Mouse (Mus musculus) G1E (cell line): ENCODE results near the gene Fgfr2. TPM values are rescaled to one million over a fixed set of nuclear protein-coding genes. Genes with fewer than 3 reads are reported as not detected.

ENCODE experiments used
- ATAC-seq: 2 replicates; pipeline ENCODE4 v1.8.0; 2016; ENCODE audit warnings: mild to moderate bottlenecking; ENCODE audit not compliant: insufficient number of reproducible peaks, poor library complexity, low FRiP score, severe bottlenecking; ENCODE audit errors: extremely low read depth
- DNase-seq: peaks from one replicate; pipeline ENCODE4 v3.0.0; 2012; ENCODE audit warnings: low spot score
- H3K27me3 ChIP-seq: 2 replicates; pipeline ENCODE4 v1.6.1; 2012; ENCODE audit warnings: mild to moderate bottlenecking, low read length, inconsistent platforms; ENCODE audit not compliant: insufficient read depth
- H3K36me3 ChIP-seq: replicated peaks from 2 replicates; pipeline ENCODE3; 2012; ENCODE audit warnings: mild to moderate bottlenecking, inconsistent platforms
- H3K4me1 ChIP-seq: 2 replicates; pipeline ENCODE4 v1.6.1; 2012; ENCODE audit warnings: low read depth, low read length, inconsistent platforms, mixed read lengths; ENCODE audit not compliant: insufficient read depth
- H3K4me3 ChIP-seq: 2 replicates; pipeline ENCODE4 v1.5.1; 2012; ENCODE audit warnings: low read depth, mild to moderate bottlenecking, inconsistent platforms, low read length, moderate library complexity, mixed read lengths
- H3K9me3 ChIP-seq: replicated peaks from 2 replicates; pipeline ENCODE4 v1.6.1; 2012; ENCODE audit warnings: inconsistent platforms
- CTCF ChIP-seq: IDR thresholded peaks from 2 replicates; pipeline ENCODE4 v1.5.1; 2012; ENCODE audit warnings: low read depth, low read length, inconsistent platforms, mixed read lengths
- GATA1 ChIP-seq: IDR thresholded peaks from 2 replicates; pipeline ENCODE4 v1.6.1; 2012; ENCODE audit warnings: borderline replicate concordance, low read length, inconsistent platforms, mixed read lengths
- GATA2 ChIP-seq: IDR thresholded peaks from 2 replicates; pipeline ENCODE4 v1.6.1; 2012; ENCODE audit warnings: low read depth, low read length, inconsistent platforms, borderline replicate concordance
- POLR2AphosphoS5 ChIP-seq: IDR thresholded peaks from 2 replicates; pipeline ENCODE4 v1.6.1; 2012; ENCODE audit warnings: low read depth, low read length, inconsistent platforms; ENCODE audit not compliant: insufficient replicate concordance
- TAL1 ChIP-seq: conservative IDR thresholded peaks from 2 replicates; pipeline ENCODE4 v1.6.1; 2012; ENCODE audit warnings: low read depth, low read length, inconsistent platforms, mixed read lengths
- polyA plus RNA-seq: library from polyadenylated mRNA; stranded (reverse); fragments of >175 nt; gene quantifications from 2 replicates; pipeline ENCODE4 v1.2.3, GENCODE M21; 2012
- total RNA-seq, 2 experiments: library from RNA; stranded (forward) in 1 of 2; stranded (reverse) in 1 of 2; fragments of 200-1000 nt in 1 of 2; fragments of >200 nt in 1 of 2; fragmentation: Nextera tagmentation in 1 of 2; gene quantifications; 2 replicates each; pipeline ENCODE4 v1.2.3; 2014 to 2017

Gene Fgfr2
- total and polyA plus RNA-seq, 3 experiments: 0.22 TPM; not detected in 2

DNA sequence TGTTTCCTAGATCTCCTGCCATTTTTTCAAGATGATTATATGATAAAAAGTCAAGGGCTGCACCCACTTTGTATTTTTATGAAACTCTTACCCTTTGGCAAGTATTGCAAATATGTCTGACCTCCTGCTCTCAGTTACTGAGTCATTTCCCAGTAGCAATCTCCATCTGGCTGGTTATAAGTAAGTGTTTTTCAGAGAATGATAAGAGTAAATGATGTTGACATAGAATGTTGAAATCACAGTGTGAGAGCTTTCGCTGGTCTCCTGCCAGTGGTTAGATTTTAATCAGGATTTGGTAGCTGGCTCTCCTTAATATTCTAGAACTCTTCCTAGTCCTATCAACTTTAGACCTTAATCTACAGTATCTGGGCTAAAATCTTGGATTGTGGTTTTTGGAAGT, 2111.2 kb downstream of the Fgfr2 start:
- no peaks in the 10 kb centered on the region for H3K27me3 ChIP-seq
- no peak overlapping the region for H3K4me3 ChIP-seq
- ATAC-seq (no peak), DNase-seq (no peak)
- peaks cover 6% of the 10 kb centered on the region for H3K9me3 ChIP-seq
- TF ChIP-seq POLR2AphosphoS5 (no peak), GATA1 (no peak), CTCF (no peak), GATA2 (no peak), TAL1 (no peak)
- no peaks in the 10 kb centered on the region for H3K4me1 ChIP-seq
- no peaks in the 10 kb centered on the region for H3K36me3 ChIP-seq

DNA sequence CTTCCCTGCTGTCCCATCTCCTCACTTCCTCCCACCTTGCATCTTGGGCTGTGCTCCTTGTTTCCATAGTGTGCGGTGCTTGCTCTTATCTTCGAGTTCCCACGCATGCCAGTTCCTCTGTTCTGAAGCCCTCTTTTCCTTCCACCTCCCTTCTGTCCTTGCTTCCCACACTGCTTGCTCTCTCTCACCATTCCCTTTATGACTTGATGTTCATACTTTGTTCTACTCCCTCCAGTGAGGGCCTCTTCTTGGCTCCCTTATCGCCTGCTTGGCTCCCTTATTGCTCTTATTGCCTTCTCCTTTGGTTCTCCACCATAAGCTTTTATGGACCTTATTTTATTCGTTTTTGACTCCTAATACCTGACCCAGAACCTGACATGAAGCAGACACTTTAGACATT, 2114.0 kb downstream of the Fgfr2 start:
- ATAC-seq: no peak
- Histone ChIP-seq H3K36me3 (no peaks in the 10 kb centered on the region), H3K4me3 (no peak overlapping the region), H3K4me1 (no peaks in the 10 kb centered on the region), H3K27me3 (no peaks in the 10 kb centered on the region), H3K9me3 (peaks cover 22% of the 10 kb centered on the region)
- TF ChIP-seq GATA2: no peak
- no peak for TF ChIP-seq TAL1
- TF ChIP-seq CTCF: no peak
- TF ChIP-seq GATA1: no peak
- TF ChIP-seq POLR2AphosphoS5: no peak
- no peak for DNase-seq

DNA sequence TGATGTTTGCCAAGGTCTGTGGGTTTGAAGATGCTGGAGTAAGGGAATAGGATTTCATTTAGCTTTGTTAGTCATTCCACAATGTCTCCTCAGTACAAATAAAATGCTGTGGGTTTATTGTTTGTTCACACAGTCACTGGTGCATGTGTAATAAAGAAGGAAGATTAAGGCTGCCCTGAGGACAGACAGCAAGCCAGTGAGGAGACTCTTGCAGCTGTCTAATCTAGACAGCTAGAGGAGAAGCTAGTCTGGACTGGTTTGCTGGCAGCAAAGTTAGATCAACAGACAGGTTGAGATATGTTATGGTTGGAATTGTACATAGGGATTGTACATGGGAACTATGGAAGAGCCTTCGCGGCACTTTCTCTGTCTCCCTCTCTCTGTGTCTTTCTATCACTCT, 2115.9 kb downstream of the Fgfr2 start:
- no peaks in the 10 kb centered on the region for H3K27me3 ChIP-seq
- no peaks in the 10 kb centered on the region for H3K36me3 ChIP-seq
- ATAC-seq (no peak), DNase-seq (no peak)
- H3K9me3 ChIP-seq: peaks cover 33% of the 10 kb centered on the region
- no peaks in the 10 kb centered on the region for H3K4me1 ChIP-seq
- TF ChIP-seq GATA1: no peak
- TF ChIP-seq POLR2AphosphoS5: no peak
- TF ChIP-seq TAL1: no peak
- no peak for TF ChIP-seq GATA2
- TF ChIP-seq CTCF: no peak
- H3K4me3 ChIP-seq: no peak overlapping the region

DNA sequence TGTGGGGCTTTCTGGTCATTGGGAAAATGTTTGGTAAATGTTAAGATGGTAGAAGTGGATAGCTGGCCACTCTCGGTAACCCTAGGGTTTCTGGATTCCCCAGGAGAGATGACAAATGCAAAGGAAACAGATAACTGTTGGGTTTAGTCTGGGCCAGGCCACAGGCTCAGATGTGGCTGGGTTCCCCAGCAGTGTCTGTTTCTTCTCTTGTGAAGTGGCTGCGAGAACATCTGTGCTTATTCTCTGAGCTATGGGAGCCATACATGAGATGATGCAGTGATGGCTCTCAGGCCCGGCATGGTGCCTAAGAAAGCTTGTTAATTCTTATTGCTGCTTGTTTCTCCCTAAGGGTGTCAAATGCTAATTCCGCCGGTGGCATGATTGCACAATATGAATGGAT, 2119.1 kb downstream of the Fgfr2 start:
- Histone ChIP-seq H3K4me3 (no peak overlapping the region), H3K27me3 (no peaks in the 10 kb centered on the region), H3K9me3 (peaks cover 40% of the 10 kb centered on the region), H3K4me1 (no peaks in the 10 kb centered on the region), H3K36me3 (no peaks in the 10 kb centered on the region)
- no peak for DNase-seq
- no peak for TF ChIP-seq TAL1
- no peak for TF ChIP-seq POLR2AphosphoS5
- no peak for TF ChIP-seq GATA2
- no peak for TF ChIP-seq GATA1
- TF ChIP-seq CTCF: no peak
- no peak for ATAC-seq

DNA sequence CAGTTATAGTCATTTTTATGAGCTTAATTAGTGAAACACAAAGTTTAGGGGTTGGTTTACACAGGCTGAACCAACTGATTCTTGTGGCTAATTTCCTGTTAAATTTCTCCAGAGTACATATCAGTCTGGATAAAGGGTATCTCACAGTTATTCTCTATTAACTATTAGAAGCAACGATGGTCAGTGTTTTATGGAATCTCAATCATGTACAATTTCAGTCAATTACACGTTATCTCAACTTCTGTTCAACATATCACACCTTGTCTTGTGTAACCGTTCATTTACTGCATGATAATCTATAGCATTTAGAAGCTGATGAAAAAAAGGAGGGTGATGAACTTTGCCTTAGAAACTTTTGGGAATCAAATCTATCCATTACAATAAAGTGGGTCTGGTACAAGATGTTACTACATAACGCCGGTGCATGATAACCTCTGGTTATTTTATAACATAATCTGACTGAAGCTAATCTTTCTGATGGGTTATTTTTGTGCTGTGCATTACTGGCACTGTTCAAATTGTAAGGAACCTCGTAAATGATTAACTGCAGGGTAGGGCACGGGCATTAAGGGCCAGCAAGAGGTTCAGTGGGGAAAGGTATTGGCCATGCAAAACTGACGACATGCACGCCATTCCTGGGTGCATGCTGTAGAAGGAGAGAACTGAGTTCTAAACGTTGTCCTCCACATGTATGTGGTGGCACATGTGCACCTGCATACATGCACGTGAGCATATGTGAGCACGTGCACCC, 2121.0 kb downstream of the Fgfr2 start:
- no peak for ATAC-seq
- peaks cover 48% of the 10 kb centered on the region for H3K9me3 ChIP-seq
- no peaks in the 10 kb centered on the region for H3K4me1 ChIP-seq
- no peak for TF ChIP-seq TAL1
- TF ChIP-seq POLR2AphosphoS5: no peak
- TF ChIP-seq CTCF: no peak
- TF ChIP-seq GATA1: no peak
- TF ChIP-seq GATA2: no peak
- no peaks in the 10 kb centered on the region for H3K27me3 ChIP-seq
- H3K4me3 ChIP-seq: no peak overlapping the region
- DNase-seq: no peak
- H3K36me3 ChIP-seq: no peaks in the 10 kb centered on the region

DNA sequence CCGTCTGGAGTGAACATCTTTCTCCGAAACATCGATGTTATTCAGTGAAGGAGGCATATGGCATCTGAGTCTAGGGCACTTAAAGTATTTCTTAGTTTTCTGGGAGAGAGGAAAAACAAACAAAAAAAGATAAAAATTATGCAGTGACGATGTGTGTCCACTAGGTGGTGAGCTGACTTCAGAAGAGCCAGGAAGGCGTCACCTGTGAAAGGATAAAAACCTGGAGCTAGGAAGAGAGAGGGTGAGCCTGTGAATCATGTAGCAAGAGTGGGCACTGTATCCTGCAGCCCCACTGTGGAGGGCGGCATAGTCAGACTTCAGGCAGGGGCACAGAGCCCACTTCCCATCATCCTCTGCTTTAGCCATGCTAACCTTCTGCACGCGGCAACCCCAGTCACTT, 2129.2 kb downstream of the Fgfr2 start:
- TF ChIP-seq TAL1: no peak
- TF ChIP-seq CTCF: no peak
- no peak for TF ChIP-seq POLR2AphosphoS5
- H3K4me3 ChIP-seq: no peak overlapping the region
- H3K9me3 ChIP-seq: peaks cover 59% of the 10 kb centered on the region
- H3K27me3 ChIP-seq: no peaks in the 10 kb centered on the region
- DNase-seq (no peak), ATAC-seq (no peak)
- H3K36me3 ChIP-seq: no peaks in the 10 kb centered on the region
- H3K4me1 ChIP-seq: no peaks in the 10 kb centered on the region

DNA sequence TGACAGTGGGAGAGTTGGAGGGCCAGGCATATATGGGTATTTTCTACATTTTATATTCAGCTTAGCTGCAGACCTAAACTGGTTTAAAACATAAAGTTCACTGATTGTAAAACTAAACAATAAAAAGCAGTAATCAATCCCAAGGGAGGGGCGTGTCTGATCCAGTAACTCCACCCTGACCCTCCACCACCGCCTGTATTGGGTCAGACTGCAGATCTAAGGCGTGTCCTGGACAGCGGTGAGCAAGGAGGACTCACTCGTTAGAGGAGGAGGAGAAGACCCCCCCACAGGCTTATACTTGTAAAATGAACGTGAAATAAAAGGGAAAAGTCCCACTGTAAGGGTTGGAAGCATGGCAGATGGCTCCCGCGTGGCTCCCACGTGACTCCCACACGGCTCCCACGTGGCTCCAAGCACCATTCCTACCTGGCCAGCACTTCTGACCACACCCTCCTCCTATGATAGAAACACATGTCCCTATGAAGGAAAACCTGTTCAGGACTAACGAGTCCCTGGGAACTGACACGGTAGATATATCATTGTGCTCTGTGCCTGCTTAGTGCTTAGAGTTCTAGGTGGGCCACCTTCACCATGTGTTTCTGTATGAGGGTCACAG, 2131.9 kb downstream of the Fgfr2 start:
- H3K27me3 ChIP-seq: no peaks in the 10 kb centered on the region
- H3K4me1 ChIP-seq: no peaks in the 10 kb centered on the region
- peaks cover 68% of the 10 kb centered on the region for H3K9me3 ChIP-seq
- no peak overlapping the region for H3K4me3 ChIP-seq
- no peak for DNase-seq
- ATAC-seq: no peak
- no peak for TF ChIP-seq TAL1
- TF ChIP-seq GATA2: no peak
- TF ChIP-seq CTCF: no peak
- no peak for TF ChIP-seq POLR2AphosphoS5
- no peak for TF ChIP-seq GATA1
- H3K36me3 ChIP-seq: no peaks in the 10 kb centered on the region
